Mouse (Mus musculus) gastrocnemius, postnatal 4 days (tissue): ENCODE results near the gene Trp53bp1. TPM values are rescaled to one million over a fixed set of nuclear protein-coding genes. Genes with fewer than 3 reads are reported as not detected.

Experiments used
- DNase-seq, 2 experiments: peaks; one replicate each; pipeline ENCODE4 v3.0.0; 2021 to 2022; ENCODE audit warnings: low spot score in 2 of 2, mixed read lengths in 2 of 2
- total RNA-seq, 2 experiments: library from RNA; stranded (reverse); gene quantifications; 2 replicates each; pipeline ENCODE4 v1.2.3; 2021

The Trp53bp1 gene
- total RNA-seq, 2 experiments from 2014 or later: 46.4 to 58.2 TPM

DNA sequence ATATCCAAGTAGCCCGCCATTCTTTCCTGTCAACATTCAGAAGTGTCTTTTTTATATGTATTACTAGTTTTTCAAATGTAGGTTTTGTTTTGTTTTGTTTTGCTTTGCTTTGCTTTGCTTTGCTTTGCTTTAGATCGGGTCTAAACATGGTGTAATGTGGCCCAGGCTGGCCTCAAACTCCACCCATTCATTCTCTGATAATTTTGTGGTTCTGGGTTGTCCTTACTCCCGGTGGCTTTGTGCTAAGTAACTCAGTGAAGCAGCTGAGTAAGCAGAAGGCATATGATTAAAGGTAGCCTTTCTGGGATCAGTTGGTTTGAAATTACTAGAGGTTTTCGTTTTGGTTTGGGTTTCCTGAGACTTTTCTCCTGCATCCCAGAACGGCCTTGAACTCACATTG is 121.5 kb downstream of the Trp53bp1 start:
- no peak for DNase-seq

Other genes with a start within 250 kb of the Trp53bp1 start
- under 1 TPM; 0.52 to 0.57 TPM for gene Epb42, start 234.3 kb downstream of the Trp53bp1 start, total RNA-seq
- gene Tgm5, start 185.6 kb downstream of the Trp53bp1 start, total RNA-seq: under 1 TPM in 1 of 2 experiments, not detected in 1; 0.17 TPM
- gene Tgm7, start 161.6 kb downstream of the Trp53bp1 start, total RNA-seq: not detected
- gene Adal, start 131.0 kb downstream of the Trp53bp1 start, total RNA-seq: 10 to 100 TPM; 12.8 to 13.7 TPM
- 1 to 10 TPM; 5.6 to 6.4 TPM for gene Lcmt2, start 130.8 kb downstream of the Trp53bp1 start, total RNA-seq
- gene Tubgcp4, start 100.8 kb downstream of the Trp53bp1 start, total RNA-seq: 10 to 100 TPM; 20.8 to 23.1 TPM
- 1 to 10 TPM; 7.3 to 9.0 TPM for gene Zscan29, start 100.3 kb downstream of the Trp53bp1 start, total RNA-seq
- gene Map1a, start 18.2 kb upstream of the Trp53bp1 start, total RNA-seq: 10 to 100 TPM; 17.5 to 17.7 TPM
- gene Ppip5k1, start 84.0 kb upstream of the Trp53bp1 start, total RNA-seq: 10 to 100 TPM; 16.8 to 18.5 TPM
- under 1 TPM in 1 of 2 experiments, not detected in 1; 0.80 TPM for gene Ckmt1, start 86.3 kb upstream of the Trp53bp1 start, total RNA-seq
- not detected for gene Strc, start 115.8 kb upstream of the Trp53bp1 start, total RNA-seq
- gene Pdia3, start 142.4 kb upstream of the Trp53bp1 start, total RNA-seq: 100 to 1,000 TPM; 197 to 210 TPM
- 1 to 10 TPM; 3.1 to 4.0 TPM for gene Catsper2, start 142.4 kb upstream of the Trp53bp1 start, total RNA-seq
- under 1 TPM in 1 of 2 experiments, not detected in 1; 0.16 TPM for gene Ell3, start 172.9 kb upstream of the Trp53bp1 start, total RNA-seq
- 100 to 1,000 TPM; 381 to 422 TPM for gene Serf2, start 177.8 kb upstream of the Trp53bp1 start, total RNA-seq
- 10 to 100 TPM; 31.9 to 40.1 TPM for gene Hypk, start 181.9 kb upstream of the Trp53bp1 start, total RNA-seq
- gene Serinc4, start 185.4 kb upstream of the Trp53bp1 start, total RNA-seq: under 1 TPM; 0.20 to 0.26 TPM
- gene Mfap1b, start 202.7 kb upstream of the Trp53bp1 start, total RNA-seq: 10 to 100 TPM; 28.6 to 31.4 TPM
- gene Mfap1a, start 235.3 kb upstream of the Trp53bp1 start, total RNA-seq: 10 to 100 TPM; 23.4 to 28.6 TPM
- gene Wdr76, start 235.3 kb upstream of the Trp53bp1 start, total RNA-seq: 1 to 10 TPM; 5.4 to 5.8 TPM